Mouse (Mus musculus) embryonic facial prominence, embryonic 14.5 days (tissue): Measurements from ENCODE around the gene Ccdc194. TPM values are rescaled to one million over a fixed set of nuclear protein-coding genes. Genes with fewer than 3 reads are reported as not detected.

ENCODE experiments used
- ATAC-seq: fragments of 200-750 bp; cut with Nextera tagmentation; 2 replicates; pipeline ENCODE4 v1.8.0; 2017; ENCODE audit warnings: low read depth, moderate number of reproducible peaks, moderate TSS enrichment
- DNase-seq: peaks from one replicate; pipeline ENCODE4 v3.0.0-alpha.2; 2015; ENCODE audit warnings: low spot score
- H3K27ac ChIP-seq: fragments of 300-500 bp; sonication (generic); replicated peaks from 2 replicates; pipeline ENCODE4 v1.5.1; 2014; ENCODE audit warnings: low read depth, mild to moderate bottlenecking, low read length, moderate library complexity
- H3K27me3 ChIP-seq: fragments of 300-500 bp; sonication (generic); replicated peaks from 2 replicates; pipeline ENCODE4 v1.6.1; 2014; ENCODE audit warnings: low read length; ENCODE audit not compliant: control insufficient read depth, insufficient read depth
- H3K36me3 ChIP-seq: fragments of 300-500 bp; sonication (generic); 2 replicates; pipeline ENCODE4 v1.6.1; 2014; ENCODE audit warnings: low read length, mixed read lengths; ENCODE audit not compliant: control insufficient read depth, insufficient read depth
- H3K4me1 ChIP-seq: fragments of 300-500 bp; sonication (generic); 2 replicates; pipeline ENCODE4 v1.6.1; 2014; ENCODE audit warnings: antibody characterized with exemption, low read length; ENCODE audit not compliant: control insufficient read depth, insufficient read depth
- H3K4me2 ChIP-seq: fragments of 300-500 bp; sonication (generic); 2 replicates; pipeline ENCODE4 v1.6.1; 2014; ENCODE audit warnings: low read depth, mild to moderate bottlenecking, low read length, moderate library complexity, mixed read lengths
- H3K4me3 ChIP-seq: fragments of 300-500 bp; sonication (generic); 2 replicates; pipeline ENCODE4 v1.5.1; 2014; ENCODE audit warnings: low read depth, mild to moderate bottlenecking, low read length
- H3K9ac ChIP-seq: fragments of 300-500 bp; sonication (generic); 2 replicates; pipeline ENCODE4 v1.6.1; 2014; ENCODE audit warnings: low read depth, mild to moderate bottlenecking, low read length, moderate library complexity, mixed read lengths
- H3K9me3 ChIP-seq: fragments of 300-500 bp; sonication (generic); 2 replicates; pipeline ENCODE4 v1.6.1; 2016; ENCODE audit warnings: low read length; ENCODE audit not compliant: control insufficient read depth
- WGBS: fragments of 180-500 bp; shearing (Covaris S2); extraction: QIAGEN DNeasy Blood & Tissue Kit; methylation state at CpG from one replicate; pipeline ENCODE4 v1.1.7; 2014; 5-methylcytosine and 5-hydroxymethylcytosine counted together
- polyA plus RNA-seq: library from polyadenylated mRNA; unstranded; fragments of >200 nt; fragmentation: Nextera tagmentation; extraction: Ambion mirVana; gene quantifications from 2 replicates; pipeline ENCODE4 v1.2.1, GENCODE M21; 2014

Gene Ccdc194
- polyA plus RNA-seq, 1 experiment from 2014 or later = 3.5 TPM

DNA sequence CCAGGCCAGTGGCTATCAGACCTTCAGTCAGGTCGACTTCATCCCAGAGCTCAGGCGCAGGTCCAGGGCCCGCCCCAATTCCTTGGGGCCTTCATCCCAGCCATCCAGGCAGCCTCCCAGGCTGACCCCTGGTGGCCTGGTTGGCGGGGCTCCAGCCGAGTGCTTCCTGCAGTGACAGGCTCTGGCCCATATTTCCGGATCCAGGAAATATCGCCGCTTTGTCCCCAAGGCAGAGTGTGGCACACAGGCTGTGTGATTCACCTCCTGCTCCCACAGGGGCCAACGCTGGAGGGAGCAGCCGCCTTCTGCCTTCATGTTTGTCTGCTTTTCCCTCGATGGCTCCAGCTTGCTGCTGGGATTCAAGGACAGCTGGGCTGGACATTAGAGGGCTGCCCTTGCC is 29.0 kb downstream of the Ccdc194 start:
- H3K9me3 ChIP-seq = no peaks in the 10 kb centered on the region
- no peak overlapping the region for H3K27ac ChIP-seq
- H3K4me3 ChIP-seq = no peak overlapping the region
- H3K9ac ChIP-seq = no peak overlapping the region
- 31% methylated on average over 10 of the region's 11 CpGs for WGBS
- DNase-seq = peak; percentile 48
- peaks cover 23% of the 10 kb centered on the region for H3K4me1 ChIP-seq
- ATAC-seq = no peak
- H3K4me2 ChIP-seq = no peak overlapping the region
- no peaks in the 10 kb centered on the region for H3K27me3 ChIP-seq
- peaks cover 28% of the 10 kb centered on the region for H3K36me3 ChIP-seq

DNA sequence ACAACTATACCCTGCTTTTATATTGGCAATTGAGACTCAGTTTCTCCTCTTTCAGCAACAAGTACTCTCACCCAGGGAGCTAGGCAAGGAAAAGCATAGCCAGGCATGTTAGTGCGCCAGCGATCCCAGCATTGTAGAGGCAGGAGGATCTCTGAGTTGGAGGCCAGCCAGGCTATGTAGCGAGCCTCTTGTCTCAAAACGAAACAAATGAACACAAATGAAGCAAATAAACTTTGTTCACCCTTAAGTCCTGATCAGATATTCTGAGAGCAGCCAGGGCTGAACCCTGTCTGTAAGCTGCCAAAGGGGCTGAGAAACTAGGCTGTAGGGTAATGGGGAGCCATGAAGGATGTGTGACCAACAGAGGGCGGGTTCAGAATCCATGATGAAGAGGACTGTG is 29.7 kb downstream of the Ccdc194 start:
- DNase-seq (no peak), ATAC-seq (no peak)
- WGBS = 90% methylated on average over 5 of the region's 5 CpGs
- Histone ChIP-seq H3K4me2 (no peak overlapping the region), H3K36me3 (peaks cover 34% of the 10 kb centered on the region), H3K4me3 (no peak overlapping the region), H3K9me3 (no peaks in the 10 kb centered on the region), H3K9ac (peak overlapping the region; percentile 30; the same call in 1 of the 2 replicates), H3K27me3 (no peaks in the 10 kb centered on the region), H3K4me1 (peaks cover 23% of the 10 kb centered on the region), H3K27ac (peak overlapping the region; percentile 55; the same call in 1 of the 2 replicates)

- Histone ChIP-seq H3K9ac (peak overlapping the region; percentile 37; the same call in 1 of the 2 replicates), H3K9me3 (no peaks in the 10 kb centered on the region), H3K4me2 (0 out of 2 replicates have a peak overlapping the region, but pooled peaks have one; percentile 34), H3K36me3 (peaks cover 37% of the 10 kb centered on the region), H3K4me3 (no peak overlapping the region), H3K27ac (0 out of 2 replicates have a peak overlapping the region, but pooled peaks have one; percentile 39), H3K27me3 (no peaks in the 10 kb centered on the region), H3K4me1 (peaks cover 23% of the 10 kb centered on the region)
- WGBS = 23% methylated on average over 15 of the region's 16 CpGs
- peak; percentile 91 for DNase-seq
- ATAC-seq = peak; percentile 59
Measured at GRCm38 (mm10) chr8:71495039-71495438, 30.5 kb downstream of the Ccdc194 start.

DNA sequence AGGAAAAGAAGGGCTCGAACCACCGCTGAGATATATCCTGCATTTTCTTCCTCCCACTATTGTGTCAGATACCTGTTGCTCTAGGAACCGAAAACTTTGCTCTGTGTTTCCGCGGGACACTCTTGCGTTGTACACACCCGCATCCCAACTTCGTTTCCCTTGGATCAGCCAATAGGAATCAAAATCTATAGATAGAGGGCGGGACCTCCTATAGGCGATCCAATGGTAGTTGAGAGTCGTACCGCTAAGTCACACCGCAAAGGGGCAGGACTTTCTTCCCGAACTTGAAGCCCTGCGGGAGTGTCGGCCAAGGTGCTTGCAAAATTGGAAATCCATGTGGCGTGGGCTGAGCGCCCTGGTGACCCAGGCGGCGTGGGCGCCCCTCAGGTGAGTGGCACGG is 37.1 kb downstream of the Ccdc194 start:
- H3K27me3 ChIP-seq = no peaks in the 10 kb centered on the region
- DNase-seq (peak; percentile 96), ATAC-seq (peak; percentile 92)
- peak overlapping the region; percentile 78 for H3K4me3 ChIP-seq
- peaks cover 16% of the 10 kb centered on the region for H3K4me1 ChIP-seq
- H3K4me2 ChIP-seq = peak overlapping the region; percentile 99
- WGBS = 0% methylated on average over 16 of the region's 22 CpGs
- no peaks in the 10 kb centered on the region for H3K9me3 ChIP-seq
- peak overlapping the region; percentile 79 for H3K9ac ChIP-seq
- peaks cover 36% of the 10 kb centered on the region for H3K36me3 ChIP-seq
- peak overlapping the region; percentile 89; the same call in 1 of the 2 replicates for H3K27ac ChIP-seq

DNA sequence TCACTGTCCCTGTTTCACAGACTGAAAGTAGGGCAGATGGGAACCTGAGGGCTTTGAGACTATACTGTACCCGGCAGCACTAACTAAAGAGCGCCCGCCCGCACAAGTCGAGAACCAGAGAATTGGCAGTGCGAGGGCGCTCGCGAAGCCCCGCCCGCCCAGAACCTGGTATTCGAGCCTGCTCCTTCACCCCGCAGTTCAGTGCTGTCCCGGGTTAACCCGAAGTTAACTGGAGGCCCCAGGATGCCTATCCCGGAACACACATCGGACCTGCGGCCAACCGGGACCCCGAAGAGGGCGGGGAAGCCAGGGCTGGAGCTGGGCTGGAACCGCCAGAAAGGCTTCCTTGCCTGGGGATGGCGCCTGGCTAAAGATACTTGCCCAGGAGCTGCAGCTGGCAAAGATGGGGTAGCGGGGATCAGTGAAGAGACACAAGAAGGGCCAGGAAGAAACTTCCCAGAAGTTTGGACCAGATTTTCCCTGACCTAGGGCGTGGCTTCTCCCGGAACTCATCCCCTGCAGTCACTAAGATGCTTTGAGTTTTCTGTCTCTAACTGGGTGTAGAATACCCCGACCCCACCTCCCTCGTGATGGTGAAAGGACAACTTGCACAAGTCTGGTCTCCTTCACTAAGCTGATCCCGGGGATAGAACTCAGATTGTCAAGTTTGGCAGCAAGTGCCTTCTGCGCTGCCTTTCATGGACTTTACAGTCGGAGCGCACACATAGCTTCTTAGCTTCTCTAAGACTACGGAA is 37.6 kb downstream of the Ccdc194 start, which contains the start of gene Gtpbp3:
Gene Gtpbp3, plus strand, starts transcription at position 413 of the 755 bp plus-strand sequence.
- under 1% methylated on average over 23 of the region's 33 CpGs for WGBS
- Histone ChIP-seq H3K27ac (peak within 1 kb of the TSS; percentile 89), H3K9ac (peak within 1 kb of the TSS; percentile 79), H3K27me3 (no peaks in the 10 kb centered on the region), H3K4me3 (peak within 1 kb of the TSS; percentile 78), H3K4me1 (peaks cover 16% of the 10 kb centered on the region), H3K9me3 (no peaks in the 10 kb centered on the region), H3K36me3 (peaks cover 31% of the 10 kb centered on the region), H3K4me2 (peak within 1 kb of the TSS; percentile 99)
- peak; percentile 93 for DNase-seq
- peak; percentile 66 for ATAC-seq

DNA sequence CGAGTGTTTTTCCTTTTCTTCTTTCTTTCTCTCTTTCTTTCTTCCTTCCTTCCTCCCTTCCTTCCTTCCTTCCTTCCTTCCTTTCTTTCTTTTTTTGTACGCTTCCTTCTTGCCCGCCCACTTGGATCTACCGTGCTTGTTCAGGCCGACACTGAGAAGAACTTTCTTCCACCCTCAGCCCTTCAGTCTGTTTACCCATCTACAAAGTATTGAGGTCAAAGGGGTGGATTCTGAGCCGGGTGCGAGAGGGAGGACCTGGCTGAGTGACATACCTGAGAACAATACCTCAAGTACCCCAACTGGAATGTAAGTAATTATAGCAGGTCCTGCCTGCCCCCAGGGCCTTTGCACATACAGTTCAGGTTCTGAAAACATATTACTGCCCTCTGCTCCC is 39.4 kb downstream of the Ccdc194 start:
- peak overlapping the region; percentile 80 for H3K4me3 ChIP-seq
- WGBS = 12% methylated on average over 7 of the region's 7 CpGs
- no peak for DNase-seq
- no peaks in the 10 kb centered on the region for H3K9me3 ChIP-seq
- peak overlapping the region; percentile 89 for H3K4me2 ChIP-seq
- H3K36me3 ChIP-seq = peaks cover 28% of the 10 kb centered on the region
- H3K27ac ChIP-seq = peak overlapping the region; percentile 69; the same call in 1 of the 2 replicates
- H3K4me1 ChIP-seq = peaks cover 16% of the 10 kb centered on the region
- no peaks in the 10 kb centered on the region for H3K27me3 ChIP-seq
- peak overlapping the region; percentile 91 for H3K9ac ChIP-seq
- ATAC-seq = no peak

DNA sequence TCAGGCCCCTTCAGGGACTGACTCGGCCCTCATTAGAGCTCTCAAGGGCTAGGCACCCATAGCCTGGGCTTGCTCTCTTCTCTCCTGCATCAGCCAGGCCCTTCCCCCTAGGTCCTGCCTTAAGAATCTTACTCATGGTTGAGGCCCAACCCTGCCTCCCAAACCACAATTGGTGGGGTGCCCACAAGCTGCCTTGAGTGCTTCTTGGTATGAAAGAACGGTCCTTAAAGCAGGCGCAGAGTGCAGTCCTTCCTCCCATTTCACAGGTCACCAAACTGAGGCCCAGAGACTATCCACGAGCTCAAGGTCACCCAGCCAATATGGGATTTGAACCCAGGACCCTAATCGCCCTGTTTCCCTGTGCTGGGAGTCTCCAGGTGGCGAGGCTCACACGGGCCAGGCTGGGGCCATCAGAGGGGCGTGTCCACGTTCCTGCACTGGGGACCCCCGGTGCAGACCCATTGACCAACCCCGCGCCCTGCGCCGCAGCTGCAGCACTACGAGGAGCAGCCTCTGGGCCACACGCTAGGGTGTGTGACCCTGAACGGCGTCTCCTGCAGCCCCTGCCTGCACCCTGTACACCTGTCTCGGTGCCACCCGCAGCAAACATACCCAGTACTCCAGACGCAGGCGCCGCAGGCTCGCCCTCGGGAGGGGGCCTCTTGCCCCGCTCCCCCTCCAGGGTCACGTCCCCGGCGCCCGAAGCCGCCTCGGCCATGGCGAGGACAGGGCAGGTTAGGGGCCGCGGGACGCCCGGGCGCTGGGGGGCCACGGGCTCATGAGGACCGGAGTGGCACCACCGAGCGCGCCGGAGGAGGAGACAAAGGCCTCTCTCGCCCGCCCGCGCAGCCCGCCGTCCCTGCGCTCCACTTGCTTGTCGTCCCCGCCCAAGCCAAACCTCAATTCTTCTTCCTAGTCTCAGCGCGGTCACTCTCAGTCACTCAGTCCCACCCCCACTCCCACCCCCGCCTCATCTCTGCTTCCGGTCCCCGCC is 40.1 kb downstream of the Ccdc194 start, which contains the start of gene Ano8:
Gene Ano8, minus strand, starts transcription at position 822 of the 994 bp plus-strand sequence.
- Histone ChIP-seq H3K9me3 (no peaks in the 10 kb centered on the region), H3K4me3 (peak within 1 kb of the TSS; percentile 80), H3K4me2 (peak within 1 kb of the TSS; percentile 89), H3K27me3 (no peaks in the 10 kb centered on the region), H3K4me1 (peaks cover 16% of the 10 kb centered on the region), H3K27ac (peak within 1 kb of the TSS; percentile 69), H3K9ac (peak within 1 kb of the TSS; percentile 91), H3K36me3 (peaks cover 28% of the 10 kb centered on the region; the same call in 1 of the 2 replicates)
- DNase-seq = peak; percentile 96
- WGBS = 18% methylated on average over 14 of the region's 58 CpGs
- ATAC-seq = peak; percentile 85

DNA sequence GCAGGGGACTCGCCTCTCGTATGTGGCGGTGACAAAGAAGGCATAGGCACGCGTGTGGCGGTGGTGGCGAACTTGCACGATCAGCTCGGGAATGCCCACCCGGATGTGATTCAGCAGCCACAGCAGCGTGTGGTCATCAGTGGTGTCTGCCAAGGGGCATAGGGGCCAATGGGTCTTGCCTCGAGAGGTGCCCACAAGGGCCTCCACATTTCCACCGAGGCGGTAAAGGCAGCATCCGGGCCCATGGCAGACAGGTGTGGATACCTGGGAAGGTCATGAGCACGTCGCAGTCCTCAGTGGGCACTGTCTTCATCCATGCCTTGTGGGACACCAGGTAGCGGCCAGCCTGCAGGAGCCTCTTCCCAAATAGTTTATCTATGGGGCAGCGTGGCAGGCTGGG is 40.8 kb downstream of the Ccdc194 start:
- DNase-seq = no peak
- Histone ChIP-seq H3K4me3 (peak overlapping the region; percentile 80; the same call in 1 of the 2 replicates), H3K4me1 (peaks cover 16% of the 10 kb centered on the region), H3K36me3 (peaks cover 35% of the 10 kb centered on the region; the same call in 1 of the 2 replicates), H3K9me3 (no peaks in the 10 kb centered on the region), H3K27ac (no peak overlapping the region), H3K4me2 (peak overlapping the region; percentile 89), H3K27me3 (no peaks in the 10 kb centered on the region), H3K9ac (0 out of 2 replicates have a peak overlapping the region, but pooled peaks have one; percentile 91)
- no peak for ATAC-seq
- 91% methylated on average over 18 of the region's 19 CpGs for WGBS
